Mouse (Mus musculus): ENCODE data around the gene Nelfb.

- TF ChIP-seq EP300 (IDR thresholded peaks at IDR 0.05; ENCODE audit: low read depth), result no peak
- no peak for TF ChIP-seq CTCF (IDR thresholded peaks at IDR 0.05; ENCODE audit: low read depth)
Observed at GRCm38 (mm10) chr2:25227406-25227805, 16.1 kb upstream of the Nelfb start.
